Mouse (Mus musculus): ENCODE measurements around the gene Emilin1. TPM values are rescaled to one million over a fixed set of nuclear protein-coding genes. Genes with fewer than 3 reads are reported as not detected.
A peak's percentile ranks its signal among the peaks of the same experiment; 100 is the strongest.

Emilin1 gene
- polyA plus RNA-seq, 1 experiment from 2014 or later, result 204 TPM

DNA sequence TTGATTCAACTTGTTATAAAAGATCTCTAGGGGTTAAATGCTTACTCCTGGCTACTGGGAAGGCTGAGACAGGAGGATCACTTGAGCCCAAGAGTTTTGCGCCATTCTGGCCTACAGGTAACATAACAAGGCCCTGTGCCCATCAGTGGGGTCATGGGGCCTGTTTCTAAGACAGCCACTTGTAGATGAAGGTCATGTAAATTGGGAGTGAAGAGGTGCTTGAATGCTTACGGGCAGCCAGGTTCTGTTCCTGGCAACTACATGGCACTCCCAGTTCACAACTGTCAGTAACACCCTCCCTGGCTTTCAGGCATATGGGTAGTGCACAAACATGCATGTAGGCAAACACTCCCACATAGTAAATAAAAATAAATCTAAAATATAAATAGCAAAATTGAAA is 37.7 kb downstream of the Emilin1 start:
- Histone ChIP-seq H3K4me1 (replicated peaks; ENCODE audit: insufficient read depth, low read length) (peaks cover 5% of the 10 kb centered on the region), H3K4me2 (ENCODE audit: low read length) (peak overlapping the region; percentile 97; the same call in 1 of the 2 replicates), H3K27ac (no peak overlapping the region), H3K9me3 (replicated peaks; ENCODE audit: low read length) (no peaks in the 10 kb centered on the region), H3K9ac (ENCODE audit: low read depth, low read length) (no peak overlapping the region), H3K36me3 (ENCODE audit: insufficient read depth, low read length) (peaks cover 26% of the 10 kb centered on the region), H3K27me3 (ENCODE audit: insufficient read depth, low read length) (no peaks in the 10 kb centered on the region), H3K4me3 (replicated peaks; ENCODE audit: low read depth, low read length) (no peak overlapping the region)
- 90% methylated on average over 2 of the region's 2 CpGs for WGBS
- no peak for ATAC-seq (replicated peaks; ENCODE audit: low FRiP score, low read depth)
- DNase-seq (ENCODE audit: low spot score), result no peak
- no peak for TF ChIP-seq CTCF (IDR thresholded peaks at IDR 0.05; ENCODE audit: low read depth)

DNA sequence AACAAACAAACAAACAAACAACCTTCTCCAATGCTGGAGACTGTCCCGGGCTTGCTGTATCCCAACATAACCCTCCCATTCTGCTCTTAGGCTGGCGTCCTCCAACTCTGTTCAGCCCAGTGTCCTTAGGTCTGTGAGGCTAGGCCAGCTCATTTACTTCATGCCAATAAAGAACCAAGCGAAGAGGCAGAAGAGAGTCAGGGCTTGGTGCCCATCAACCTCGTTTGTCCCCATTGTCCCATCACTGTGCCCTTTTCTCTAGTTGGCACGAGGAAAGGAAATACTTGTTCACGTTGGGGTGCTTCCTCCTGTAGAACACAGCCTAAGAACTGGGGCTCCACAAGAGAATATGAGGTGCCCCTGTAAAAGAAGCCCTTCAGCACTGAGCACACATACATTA is 38.5 kb downstream of the Emilin1 start:
- no peak overlapping the region for H3K9ac ChIP-seq (ENCODE audit: low read depth, low read length)
- no peak for TF ChIP-seq CTCF (IDR thresholded peaks at IDR 0.05; ENCODE audit: low read depth)
- H3K36me3 ChIP-seq (ENCODE audit: insufficient read depth, low read length), result peaks cover 27% of the 10 kb centered on the region
- no peaks in the 10 kb centered on the region for H3K9me3 ChIP-seq (replicated peaks; ENCODE audit: low read length)
- H3K27ac ChIP-seq, result no peak overlapping the region
- no peak overlapping the region for H3K4me2 ChIP-seq (ENCODE audit: low read length)
- no peak for DNase-seq (ENCODE audit: low spot score)
- peaks cover 5% of the 10 kb centered on the region for H3K4me1 ChIP-seq (replicated peaks; ENCODE audit: insufficient read depth, low read length)
- no peak overlapping the region for H3K4me3 ChIP-seq (replicated peaks; ENCODE audit: low read depth, low read length)
- no peak for ATAC-seq (replicated peaks; ENCODE audit: low FRiP score, low read depth)
- WGBS, result 84% methylated on average over 6 of the region's 6 CpGs
- no peaks in the 10 kb centered on the region for H3K27me3 ChIP-seq (ENCODE audit: insufficient read depth, low read length)

DNA sequence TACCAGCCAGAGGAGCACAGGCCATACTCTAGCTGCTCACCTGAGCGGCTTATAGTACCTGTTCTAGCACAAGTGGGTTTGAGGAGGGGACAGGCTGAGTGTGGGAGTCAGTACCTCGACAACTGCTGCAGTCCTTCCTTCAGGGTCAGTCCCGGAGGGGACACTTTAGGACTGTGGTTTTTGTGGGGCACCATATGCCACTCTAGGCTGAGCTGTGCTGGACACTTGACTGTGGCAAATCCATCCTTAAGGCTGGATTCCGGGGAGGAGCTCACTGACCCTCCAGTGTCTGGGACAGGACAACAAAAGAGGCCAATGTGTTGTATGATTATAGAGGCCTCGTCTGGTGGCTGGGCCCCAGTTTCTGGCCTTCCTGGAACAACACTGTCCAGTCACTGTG is 39.3 kb downstream of the Emilin1 start:
- no peak for ATAC-seq (replicated peaks; ENCODE audit: low FRiP score, low read depth)
- DNase-seq (ENCODE audit: low spot score), result no peak
- Histone ChIP-seq H3K9me3 (replicated peaks; ENCODE audit: low read length) (no peaks in the 10 kb centered on the region), H3K36me3 (ENCODE audit: insufficient read depth, low read length) (peaks cover 27% of the 10 kb centered on the region), H3K9ac (ENCODE audit: low read depth, low read length) (no peak overlapping the region), H3K4me1 (replicated peaks; ENCODE audit: insufficient read depth, low read length) (peaks cover 6% of the 10 kb centered on the region), H3K4me3 (replicated peaks; ENCODE audit: low read depth, low read length) (no peak overlapping the region), H3K4me2 (ENCODE audit: low read length) (no peak overlapping the region), H3K27ac (no peak overlapping the region), H3K27me3 (ENCODE audit: insufficient read depth, low read length) (no peaks in the 10 kb centered on the region)
- 82% methylated on average over 5 of the region's 5 CpGs for WGBS
- TF ChIP-seq CTCF (IDR thresholded peaks at IDR 0.05; ENCODE audit: low read depth), result no peak

DNA sequence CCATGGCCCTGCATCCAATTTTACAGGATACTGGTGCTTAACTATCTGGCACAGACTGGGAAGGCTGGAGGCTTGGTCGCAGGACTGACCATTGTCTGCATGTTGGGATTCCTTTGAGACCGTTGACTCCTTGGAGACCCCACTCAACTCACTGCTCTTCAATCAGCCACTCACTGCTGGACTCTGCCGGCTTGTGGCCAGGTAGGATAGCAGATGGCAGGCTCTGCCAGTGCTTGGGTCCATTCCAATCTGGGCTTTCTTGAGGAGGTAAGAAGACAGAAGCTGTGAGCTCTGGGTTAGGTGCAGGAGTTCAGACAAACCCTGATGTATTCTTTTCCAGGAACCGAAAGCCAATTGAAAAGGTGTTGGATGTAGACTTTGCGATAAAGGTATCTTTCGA is 40.9 kb downstream of the Emilin1 start:
- no peak overlapping the region for H3K9ac ChIP-seq (ENCODE audit: low read depth, low read length)
- H3K27ac ChIP-seq, result no peak overlapping the region
- H3K4me3 ChIP-seq (replicated peaks; ENCODE audit: low read depth, low read length), result no peak overlapping the region
- no peak for TF ChIP-seq CTCF (IDR thresholded peaks at IDR 0.05; ENCODE audit: low read depth)
- no peaks in the 10 kb centered on the region for H3K27me3 ChIP-seq (ENCODE audit: insufficient read depth, low read length)
- H3K9me3 ChIP-seq (replicated peaks; ENCODE audit: low read length), result no peaks in the 10 kb centered on the region
- H3K4me2 ChIP-seq (ENCODE audit: low read length), result no peak overlapping the region
- 96% methylated on average over 6 of the region's 6 CpGs for WGBS
- no peak for ATAC-seq (replicated peaks; ENCODE audit: low FRiP score, low read depth)
- peaks cover 27% of the 10 kb centered on the region for H3K36me3 ChIP-seq (ENCODE audit: insufficient read depth, low read length)
- H3K4me1 ChIP-seq (replicated peaks; ENCODE audit: insufficient read depth, low read length), result peaks cover 17% of the 10 kb centered on the region
- DNase-seq (ENCODE audit: low spot score), result no peak

DNA sequence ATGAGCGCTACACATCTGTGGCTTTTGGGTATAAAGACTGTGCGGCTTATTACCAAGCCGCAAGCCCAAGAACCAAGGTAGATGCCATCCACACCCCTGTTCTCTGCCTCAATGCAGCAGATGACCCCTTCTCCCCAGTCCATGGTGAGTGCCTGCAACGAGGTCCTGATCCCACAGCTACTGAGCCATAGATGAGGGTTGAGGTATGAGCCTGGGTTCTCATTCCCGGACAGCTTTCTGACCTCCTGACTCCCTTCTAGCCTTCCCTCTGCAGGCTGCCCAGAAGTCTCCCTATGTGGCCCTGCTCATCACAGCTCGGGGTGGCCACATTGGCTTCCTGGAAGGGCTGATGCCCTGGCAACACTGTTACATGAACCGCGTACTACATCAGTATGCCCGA is 41.4 kb downstream of the Emilin1 start:
- no peak overlapping the region for H3K9ac ChIP-seq (ENCODE audit: low read depth, low read length)
- H3K27ac ChIP-seq, result no peak overlapping the region
- no peak overlapping the region for H3K4me3 ChIP-seq (replicated peaks; ENCODE audit: low read depth, low read length)
- no peaks in the 10 kb centered on the region for H3K27me3 ChIP-seq (ENCODE audit: insufficient read depth, low read length)
- H3K9me3 ChIP-seq (replicated peaks; ENCODE audit: low read length), result no peaks in the 10 kb centered on the region
- no peak for TF ChIP-seq CTCF (IDR thresholded peaks at IDR 0.05; ENCODE audit: low read depth)
- ATAC-seq (replicated peaks; ENCODE audit: low FRiP score, low read depth) (no peak), DNase-seq (ENCODE audit: low spot score) (no peak)
- peaks cover 22% of the 10 kb centered on the region for H3K4me1 ChIP-seq (replicated peaks; ENCODE audit: insufficient read depth, low read length)
- H3K36me3 ChIP-seq (ENCODE audit: insufficient read depth, low read length), result peaks cover 27% of the 10 kb centered on the region
- WGBS, result 96% methylated on average over 9 of the region's 9 CpGs
- no peak overlapping the region for H3K4me2 ChIP-seq (ENCODE audit: low read length)

DNA sequence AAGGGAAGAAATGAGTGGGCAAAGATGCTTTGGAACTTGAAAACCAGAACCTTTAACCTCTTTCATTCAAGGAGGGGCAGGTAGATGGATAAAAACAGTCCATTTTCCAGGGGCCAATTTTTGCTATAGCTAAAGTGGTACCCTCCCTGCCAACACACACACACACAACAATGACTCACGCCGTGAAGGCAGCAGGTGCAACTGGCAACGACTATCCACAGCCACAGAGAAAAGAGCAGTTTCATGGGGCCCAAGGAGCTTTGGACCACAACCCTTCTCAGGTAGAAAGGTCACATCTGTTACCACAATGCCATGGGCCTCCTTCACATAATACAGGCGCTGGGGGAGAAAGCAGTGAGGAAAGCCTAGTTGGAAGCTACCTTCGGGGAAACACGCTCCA is 42.5 kb downstream of the Emilin1 start:
- H3K9ac ChIP-seq (ENCODE audit: low read depth, low read length), result no peak overlapping the region
- DNase-seq (ENCODE audit: low spot score), result no peak
- H3K4me3 ChIP-seq (replicated peaks; ENCODE audit: low read depth, low read length), result no peak overlapping the region
- no peak for ATAC-seq (replicated peaks; ENCODE audit: low FRiP score, low read depth)
- no peak overlapping the region for H3K4me2 ChIP-seq (ENCODE audit: low read length)
- 94% methylated on average over 6 of the region's 6 CpGs for WGBS
- TF ChIP-seq CTCF (IDR thresholded peaks at IDR 0.05; ENCODE audit: low read depth), result no peak
- H3K4me1 ChIP-seq (replicated peaks; ENCODE audit: insufficient read depth, low read length), result peaks cover 18% of the 10 kb centered on the region; the same call in 1 of the 2 replicates
- H3K36me3 ChIP-seq (ENCODE audit: insufficient read depth, low read length), result peaks cover 27% of the 10 kb centered on the region
- no peaks in the 10 kb centered on the region for H3K9me3 ChIP-seq (replicated peaks; ENCODE audit: low read length)
- H3K27me3 ChIP-seq (ENCODE audit: insufficient read depth, low read length), result no peaks in the 10 kb centered on the region
- H3K27ac ChIP-seq, result no peak overlapping the region

DNA sequence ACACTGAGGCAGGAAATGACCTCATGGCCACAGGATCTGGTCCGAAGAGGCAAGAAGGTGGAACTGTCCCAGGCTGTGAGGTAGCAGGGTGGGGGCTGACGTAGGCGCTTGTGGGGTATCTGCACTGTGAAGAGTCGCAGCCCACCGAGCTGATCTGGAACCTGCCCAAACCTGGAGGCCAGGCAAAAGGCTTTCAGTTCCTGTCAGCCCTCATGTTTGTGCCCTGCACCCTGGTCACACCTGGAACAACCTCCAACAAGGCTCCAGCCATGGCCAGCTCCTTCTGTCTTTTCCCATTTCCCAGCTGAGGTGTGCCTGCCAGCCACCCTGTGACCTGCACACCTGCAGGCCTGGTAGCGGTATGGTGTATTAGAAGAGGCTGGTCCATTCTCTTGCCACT is 44.7 kb downstream of the Emilin1 start:
- ATAC-seq (replicated peaks; ENCODE audit: low FRiP score, low read depth), result no peak
- Histone ChIP-seq H3K4me3 (replicated peaks; ENCODE audit: low read depth, low read length) (no peak overlapping the region), H3K27ac (no peak overlapping the region), H3K36me3 (ENCODE audit: insufficient read depth, low read length) (peaks cover 27% of the 10 kb centered on the region), H3K4me1 (replicated peaks; ENCODE audit: insufficient read depth, low read length) (peaks cover 18% of the 10 kb centered on the region; the same call in 1 of the 2 replicates), H3K9ac (ENCODE audit: low read depth, low read length) (no peak overlapping the region), H3K9me3 (replicated peaks; ENCODE audit: low read length) (no peaks in the 10 kb centered on the region), H3K4me2 (ENCODE audit: low read length) (peak overlapping the region; percentile 1; the same call in 1 of the 2 replicates), H3K27me3 (ENCODE audit: insufficient read depth, low read length) (no peaks in the 10 kb centered on the region)
- TF ChIP-seq CTCF (IDR thresholded peaks at IDR 0.05; ENCODE audit: low read depth), result no peak
- no peak for DNase-seq (ENCODE audit: low spot score)
- 86% methylated on average over 6 of the region's 6 CpGs for WGBS
